Mouse (Mus musculus): ENCODE data around the gene Tnik. TPM values are rescaled to one million over a fixed set of nuclear protein-coding genes. Genes with fewer than 3 reads are reported as not detected.

Gene Tnik
- polyA plus RNA-seq, 1 experiment from 2014 or later: 1.2 TPM

DNA sequence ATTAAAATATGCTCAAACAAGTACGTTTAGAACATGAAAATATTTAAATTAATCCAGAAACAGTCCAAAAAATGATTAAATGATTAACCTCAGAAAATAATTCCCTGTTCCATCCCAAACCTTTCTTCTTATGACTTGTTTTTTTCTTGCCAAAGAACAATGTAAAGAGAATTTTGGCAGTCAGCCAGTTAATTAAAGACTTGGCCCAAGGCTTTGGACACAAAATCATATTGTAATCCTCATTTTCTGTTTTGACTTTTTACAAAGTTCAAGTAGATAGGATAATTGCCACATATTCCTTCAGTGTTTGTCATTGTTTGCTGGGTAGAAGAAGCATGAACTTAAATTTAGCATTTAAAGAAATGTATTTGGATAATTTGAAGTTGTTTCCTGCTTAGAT lies 353.4 kb downstream of the Tnik start:
- no peak for TF ChIP-seq CTCF (IDR thresholded peaks at IDR 0.05; ENCODE audit: low read depth)
- H3K4me3 ChIP-seq (replicated peaks; ENCODE audit: low read depth, low read length): no peak overlapping the region
- H3K36me3 ChIP-seq (ENCODE audit: insufficient read depth, low read length): no peaks in the 10 kb centered on the region
- H3K27me3 ChIP-seq (ENCODE audit: insufficient read depth, low read length): no peaks in the 10 kb centered on the region
- WGBS: 33% methylated on average over 1 of the region's 1 CpGs
- no peaks in the 10 kb centered on the region for H3K9me3 ChIP-seq (replicated peaks; ENCODE audit: low read length)
- H3K4me1 ChIP-seq (replicated peaks; ENCODE audit: insufficient read depth, low read length): no peaks in the 10 kb centered on the region; the same call in 1 of the 2 replicates
- DNase-seq (ENCODE audit: low spot score) (peak; percentile 22), ATAC-seq (replicated peaks; ENCODE audit: low FRiP score, low read depth) (no peak)
- no peak overlapping the region for H3K4me2 ChIP-seq (ENCODE audit: low read length)
- no peak overlapping the region for H3K9ac ChIP-seq (ENCODE audit: low read depth, low read length)
- H3K27ac ChIP-seq: no peak overlapping the region

DNA sequence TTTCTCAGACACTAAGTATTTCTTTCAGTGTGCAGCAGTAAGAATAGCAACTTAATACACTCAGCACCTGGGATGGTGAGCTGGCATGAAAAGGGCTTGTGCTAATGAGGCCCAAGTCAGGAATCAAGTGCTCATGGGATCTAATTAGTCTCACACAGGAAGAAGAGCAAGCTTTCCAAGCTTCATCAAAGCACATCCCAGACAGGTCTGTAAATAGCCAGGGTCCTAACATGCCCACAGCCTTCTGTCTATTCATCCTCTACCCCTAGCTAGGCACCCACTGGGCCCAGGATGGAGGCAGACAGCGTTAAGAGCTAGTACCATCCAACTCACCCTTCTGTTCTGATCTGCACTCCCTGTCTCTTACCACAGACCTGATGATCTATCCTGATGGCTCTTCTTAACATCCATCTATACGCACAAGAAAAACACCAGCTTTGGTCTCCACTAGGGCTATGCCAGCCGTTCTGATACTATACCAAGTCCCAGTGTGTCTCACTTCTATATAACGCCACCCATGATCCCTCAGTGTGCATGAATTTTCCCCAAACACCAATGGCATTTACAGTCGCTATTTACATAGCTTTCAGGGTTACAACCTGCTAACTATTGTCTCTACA lies 354.1 kb downstream of the Tnik start:
- Histone ChIP-seq H3K9ac (ENCODE audit: low read depth, low read length) (no peak overlapping the region), H3K4me1 (replicated peaks; ENCODE audit: insufficient read depth, low read length) (no peaks in the 10 kb centered on the region; the same call in 1 of the 2 replicates), H3K4me3 (replicated peaks; ENCODE audit: low read depth, low read length) (no peak overlapping the region), H3K36me3 (ENCODE audit: insufficient read depth, low read length) (no peaks in the 10 kb centered on the region), H3K4me2 (ENCODE audit: low read length) (no peak overlapping the region), H3K27ac (no peak overlapping the region), H3K9me3 (replicated peaks; ENCODE audit: low read length) (no peaks in the 10 kb centered on the region), H3K27me3 (ENCODE audit: insufficient read depth, low read length) (no peaks in the 10 kb centered on the region)
- ATAC-seq (replicated peaks; ENCODE audit: low FRiP score, low read depth) (no peak), DNase-seq (ENCODE audit: low spot score) (no peak)
- no peak for TF ChIP-seq CTCF (IDR thresholded peaks at IDR 0.05; ENCODE audit: low read depth)
- WGBS: 89% methylated on average over 5 of the region's 5 CpGs

DNA sequence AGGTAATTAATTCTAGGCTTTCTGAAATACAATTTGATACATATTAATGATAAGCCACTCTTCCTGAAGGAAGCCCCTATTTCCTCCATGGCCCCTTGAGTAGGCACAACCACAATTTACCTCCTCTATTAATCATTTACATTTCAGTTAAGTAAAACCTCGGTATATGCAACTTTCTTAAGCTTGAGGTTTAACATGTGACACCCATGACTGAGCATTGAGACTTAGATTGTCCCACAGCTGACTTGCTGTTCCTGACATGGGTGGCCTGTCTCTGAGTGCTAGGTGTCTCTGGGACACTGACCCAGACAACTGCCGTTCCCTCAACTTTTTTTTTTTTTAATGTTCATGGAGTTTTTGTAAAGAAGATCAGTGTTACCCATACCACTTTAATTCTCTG lies 358.8 kb downstream of the Tnik start:
- 48% methylated on average over 2 of the region's 2 CpGs for WGBS
- H3K27ac ChIP-seq: no peak overlapping the region
- DNase-seq (ENCODE audit: low spot score) (peak; percentile 16), ATAC-seq (replicated peaks; ENCODE audit: low FRiP score, low read depth) (peak; percentile 46; the same call in 1 of the 2 replicates)
- H3K27me3 ChIP-seq (ENCODE audit: insufficient read depth, low read length): no peaks in the 10 kb centered on the region
- TF ChIP-seq CTCF (IDR thresholded peaks at IDR 0.05; ENCODE audit: low read depth): no peak
- no peak overlapping the region for H3K4me2 ChIP-seq (ENCODE audit: low read length)
- no peak overlapping the region for H3K4me3 ChIP-seq (replicated peaks; ENCODE audit: low read depth, low read length)
- H3K9ac ChIP-seq (ENCODE audit: low read depth, low read length): no peak overlapping the region
- H3K4me1 ChIP-seq (replicated peaks; ENCODE audit: insufficient read depth, low read length): no peaks in the 10 kb centered on the region; the same call in 1 of the 2 replicates
- H3K36me3 ChIP-seq (ENCODE audit: insufficient read depth, low read length): no peaks in the 10 kb centered on the region
- no peaks in the 10 kb centered on the region for H3K9me3 ChIP-seq (replicated peaks; ENCODE audit: low read length)

DNA sequence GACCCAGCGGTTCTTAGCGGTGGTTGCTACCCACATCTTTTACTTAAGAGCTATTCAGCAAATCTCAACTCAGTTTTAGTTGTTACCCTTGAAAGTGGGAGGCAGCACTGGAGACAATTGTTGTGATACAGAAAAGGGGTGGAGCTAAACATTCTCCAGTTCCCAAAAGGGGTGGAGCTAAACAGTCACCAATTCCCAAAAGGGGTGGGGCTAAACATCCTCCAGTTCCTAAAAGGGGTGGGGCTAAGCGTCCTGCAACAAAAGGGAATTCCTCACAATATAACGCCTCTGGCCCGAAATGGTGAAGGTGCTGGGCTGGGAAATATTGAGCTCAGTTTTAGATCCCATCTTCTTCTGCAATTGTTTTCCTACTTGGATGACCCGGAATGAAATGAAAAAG lies 363.8 kb downstream of the Tnik start:
- Histone ChIP-seq H3K4me2 (ENCODE audit: low read length) (no peak overlapping the region), H3K9me3 (replicated peaks; ENCODE audit: low read length) (no peaks in the 10 kb centered on the region), H3K36me3 (ENCODE audit: insufficient read depth, low read length) (no peaks in the 10 kb centered on the region), H3K4me3 (replicated peaks; ENCODE audit: low read depth, low read length) (no peak overlapping the region), H3K27me3 (ENCODE audit: insufficient read depth, low read length) (no peaks in the 10 kb centered on the region), H3K9ac (ENCODE audit: low read depth, low read length) (no peak overlapping the region), H3K4me1 (replicated peaks; ENCODE audit: insufficient read depth, low read length) (no peaks in the 10 kb centered on the region), H3K27ac (no peak overlapping the region)
- no peak for DNase-seq (ENCODE audit: low spot score)
- ATAC-seq (replicated peaks; ENCODE audit: low FRiP score, low read depth): no peak
- TF ChIP-seq CTCF (IDR thresholded peaks at IDR 0.05; ENCODE audit: low read depth): no peak
- 95% methylated on average over 6 of the region's 6 CpGs for WGBS

DNA sequence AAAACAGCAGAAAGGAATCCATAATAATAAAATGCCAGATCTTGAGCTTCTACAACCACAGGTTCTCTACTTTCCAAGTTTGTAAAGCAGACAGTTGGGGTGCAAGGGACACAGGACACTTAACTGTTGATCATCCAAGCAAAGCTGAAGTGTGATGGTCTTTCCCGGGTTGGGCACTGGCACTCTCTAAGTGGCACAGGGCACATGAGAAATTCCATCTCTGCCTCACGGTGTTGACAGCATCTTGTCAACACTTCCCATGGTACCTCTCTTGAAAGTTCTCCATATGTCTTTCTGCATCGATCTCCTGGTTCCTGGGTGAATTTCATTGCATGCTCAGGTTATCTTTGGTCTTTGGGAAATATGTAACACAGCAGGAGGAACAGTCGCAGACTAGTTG lies 373.8 kb downstream of the Tnik start:
- no peak overlapping the region for H3K9ac ChIP-seq (ENCODE audit: low read depth, low read length)
- H3K27me3 ChIP-seq (ENCODE audit: insufficient read depth, low read length): no peaks in the 10 kb centered on the region
- WGBS: 87% methylated on average over 4 of the region's 4 CpGs
- H3K4me3 ChIP-seq (replicated peaks; ENCODE audit: low read depth, low read length): no peak overlapping the region
- ATAC-seq (replicated peaks; ENCODE audit: low FRiP score, low read depth) (no peak), DNase-seq (ENCODE audit: low spot score) (no peak)
- H3K9me3 ChIP-seq (replicated peaks; ENCODE audit: low read length): no peaks in the 10 kb centered on the region
- H3K4me1 ChIP-seq (replicated peaks; ENCODE audit: insufficient read depth, low read length): no peaks in the 10 kb centered on the region
- H3K4me2 ChIP-seq (ENCODE audit: low read length): no peak overlapping the region
- no peak for TF ChIP-seq CTCF (IDR thresholded peaks at IDR 0.05; ENCODE audit: low read depth)
- no peak overlapping the region for H3K27ac ChIP-seq
- H3K36me3 ChIP-seq (ENCODE audit: insufficient read depth, low read length): no peaks in the 10 kb centered on the region

DNA sequence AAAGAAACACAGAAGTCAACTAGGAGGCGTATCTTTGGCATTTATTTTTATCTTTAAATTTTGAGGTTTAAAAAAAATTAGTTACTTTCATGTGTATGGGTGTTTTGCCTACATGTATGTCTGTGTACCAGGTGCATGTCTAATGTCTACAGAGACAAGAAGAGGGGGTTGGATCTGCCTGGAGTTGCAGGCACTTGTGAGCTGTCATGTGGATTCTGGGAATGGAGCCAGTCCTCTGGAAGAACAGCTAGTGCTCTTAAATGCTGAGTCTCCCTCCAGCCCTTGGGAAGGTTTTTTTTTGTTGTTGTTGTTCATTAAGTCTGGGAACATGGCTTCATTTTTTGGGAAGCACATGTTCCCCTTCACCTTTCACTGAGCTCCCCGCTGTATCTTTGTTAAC lies 375.9 kb downstream of the Tnik start:
- no peak for ATAC-seq (replicated peaks; ENCODE audit: low FRiP score, low read depth)
- Histone ChIP-seq H3K9me3 (replicated peaks; ENCODE audit: low read length) (no peaks in the 10 kb centered on the region), H3K4me3 (replicated peaks; ENCODE audit: low read depth, low read length) (no peak overlapping the region), H3K27me3 (ENCODE audit: insufficient read depth, low read length) (no peaks in the 10 kb centered on the region), H3K27ac (no peak overlapping the region), H3K9ac (ENCODE audit: low read depth, low read length) (no peak overlapping the region), H3K36me3 (ENCODE audit: insufficient read depth, low read length) (no peaks in the 10 kb centered on the region), H3K4me2 (ENCODE audit: low read length) (no peak overlapping the region), H3K4me1 (replicated peaks; ENCODE audit: insufficient read depth, low read length) (no peaks in the 10 kb centered on the region)
- WGBS: 80% methylated on average over 2 of the region's 2 CpGs
- no peak for DNase-seq (ENCODE audit: low spot score)
- TF ChIP-seq CTCF (IDR thresholded peaks at IDR 0.05; ENCODE audit: low read depth): no peak

Data from kidney, postnatal 0 days (tissue).